Mouse (Mus musculus) heart, embryonic 15.5 days (tissue): ENCODE data around the gene Olfr576. TPM values are rescaled to one million over a fixed set of nuclear protein-coding genes. Genes with fewer than 3 reads are reported as not detected.

Experiments used
- ATAC-seq: fragments of 200-750 bp; cut with Nextera tagmentation; replicated peaks from 2 replicates; pipeline ENCODE4 v1.8.0; 2017; ENCODE audit warnings: low read depth, moderate TSS enrichment; ENCODE audit not compliant: insufficient number of reproducible peaks, insufficient read depth, low FRiP score
- H3K27ac ChIP-seq: fragments of 300-500 bp; sonication (generic); 2 replicates; pipeline ENCODE4 v1.5.1; 2015; ENCODE audit warnings: mild to moderate bottlenecking, inconsistent platforms
- H3K27me3 ChIP-seq: fragments of 300-500 bp; sonication (generic); 2 replicates; pipeline ENCODE4 v1.6.1; 2015; ENCODE audit warnings: inconsistent platforms
- H3K36me3 ChIP-seq: fragments of 300-500 bp; sonication (generic); 2 replicates; pipeline ENCODE4 v1.6.1; 2015; ENCODE audit warnings: mild to moderate bottlenecking, inconsistent platforms
- H3K4me1 ChIP-seq: fragments of 300-500 bp; sonication (generic); replicated peaks from 2 replicates; pipeline ENCODE4 v1.6.1; 2015; ENCODE audit warnings: inconsistent platforms
- H3K4me2 ChIP-seq: fragments of 300-500 bp; sonication (generic); 2 replicates; pipeline ENCODE4 v1.6.1; 2015; ENCODE audit warnings: inconsistent platforms, mild to moderate bottlenecking, moderate library complexity
- H3K4me3 ChIP-seq: fragments of 300-500 bp; sonication (generic); 2 replicates; pipeline ENCODE4 v1.5.1; 2015; ENCODE audit warnings: mild to moderate bottlenecking, inconsistent platforms
- H3K9ac ChIP-seq: fragments of 300-500 bp; sonication (generic); 2 replicates; pipeline ENCODE4 v1.6.1; 2015; ENCODE audit warnings: mild to moderate bottlenecking, inconsistent platforms
- H3K9me3 ChIP-seq: fragments of 300-500 bp; sonication (generic); replicated peaks from 2 replicates; pipeline ENCODE4 v1.6.1; 2016; ENCODE audit warnings: inconsistent platforms
- WGBS: fragments of 180-500 bp; shearing (Covaris S2); methylation state at CpG from one replicate; pipeline ENCODE4 v1.1.7; 2015; ENCODE audit warnings: mixed read lengths; 5-methylcytosine and 5-hydroxymethylcytosine counted together
- polyA plus RNA-seq: library from polyadenylated mRNA; unstranded; fragments of >200 nt; fragmentation: Nextera tagmentation; extraction: Ambion mirVana; gene quantifications from 2 replicates; pipeline ENCODE4 v1.2.1, GENCODE M21; 2015

Olfr576 gene
- not detected in 2 replicates for polyA plus RNA-seq

DNA sequence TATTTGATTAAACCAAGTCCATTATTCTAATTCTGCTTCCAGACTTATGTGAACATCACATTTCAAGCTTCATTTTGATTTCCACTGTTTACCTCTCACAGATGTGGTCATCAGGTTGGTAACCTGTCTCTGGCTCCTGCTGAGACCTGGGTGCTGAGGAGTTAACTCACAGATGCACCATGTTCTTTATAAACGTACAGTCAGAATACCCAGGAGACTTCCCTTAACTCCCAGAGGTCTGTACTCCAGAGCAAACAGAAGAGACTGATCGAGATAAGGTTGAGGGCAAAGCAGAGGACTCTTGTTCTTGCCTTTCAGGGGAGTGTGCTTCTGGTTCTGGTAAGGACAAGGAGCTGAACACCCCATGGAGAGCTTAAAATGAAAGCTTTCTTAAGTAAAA is at the start of gene Olfr576:
Olfr576 (plus strand) TSS at position 301 of the 400 bp plus-strand sequence.
- 18% methylated on average over 2 of the region's 2 CpGs for WGBS
- H3K4me3 ChIP-seq = no peak within 1 kb of the TSS
- H3K9me3 ChIP-seq = no peaks in the 10 kb centered on the region
- no peak within 1 kb of the TSS for H3K9ac ChIP-seq
- no peak for ATAC-seq
- H3K27ac ChIP-seq = no peak within 1 kb of the TSS
- no peaks in the 10 kb centered on the region for H3K27me3 ChIP-seq
- no peak within 1 kb of the TSS for H3K4me2 ChIP-seq
- no peaks in the 10 kb centered on the region for H3K36me3 ChIP-seq
- no peaks in the 10 kb centered on the region for H3K4me1 ChIP-seq

GRCm38 (mm10) chr7:102915261-102915660 is 47.2 kb upstream of the Olfr576 start:
- no peaks in the 10 kb centered on the region for H3K36me3 ChIP-seq
- H3K27me3 ChIP-seq = no peaks in the 10 kb centered on the region
- no peak overlapping the region for H3K4me3 ChIP-seq
- H3K4me1 ChIP-seq = peaks cover 3% of the 10 kb centered on the region; the same call in 1 of the 2 replicates
- no peak for ATAC-seq
- no peak overlapping the region for H3K27ac ChIP-seq
- WGBS = 11% methylated on average over 1 of the region's 1 CpGs
- H3K9me3 ChIP-seq = no peaks in the 10 kb centered on the region
- H3K4me2 ChIP-seq = no peak overlapping the region
- H3K9ac ChIP-seq = no peak overlapping the region

DNA sequence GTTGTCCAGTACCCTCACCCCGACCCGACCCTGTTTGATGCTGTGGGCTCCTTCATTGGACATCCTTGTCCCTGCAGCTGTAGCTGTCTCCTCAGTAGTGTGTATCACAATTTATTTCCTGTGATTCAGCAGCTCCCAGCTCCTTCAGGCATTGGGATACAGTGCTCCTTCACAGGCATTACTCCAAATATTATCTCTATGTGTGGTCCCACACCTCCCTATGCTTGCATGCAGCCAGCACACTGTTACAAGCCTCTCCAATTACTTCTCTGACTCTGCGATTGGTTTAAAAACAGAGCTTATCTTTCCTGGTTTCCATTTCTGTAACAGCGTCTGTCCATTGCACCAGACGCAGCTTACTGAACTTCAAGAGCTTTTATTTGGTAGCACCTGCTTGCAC is 46.1 kb upstream of the Olfr576 start:
- WGBS = 41% methylated on average over 5 of the region's 5 CpGs
- H3K9ac ChIP-seq = no peak overlapping the region
- H3K4me3 ChIP-seq = no peak overlapping the region
- peak; percentile 50; the same call in 1 of the 2 replicates for ATAC-seq
- H3K9me3 ChIP-seq = no peaks in the 10 kb centered on the region
- peaks cover 3% of the 10 kb centered on the region; the same call in 1 of the 2 replicates for H3K4me1 ChIP-seq
- H3K36me3 ChIP-seq = no peaks in the 10 kb centered on the region
- H3K4me2 ChIP-seq = no peak overlapping the region
- no peak overlapping the region for H3K27ac ChIP-seq
- no peaks in the 10 kb centered on the region for H3K27me3 ChIP-seq

DNA sequence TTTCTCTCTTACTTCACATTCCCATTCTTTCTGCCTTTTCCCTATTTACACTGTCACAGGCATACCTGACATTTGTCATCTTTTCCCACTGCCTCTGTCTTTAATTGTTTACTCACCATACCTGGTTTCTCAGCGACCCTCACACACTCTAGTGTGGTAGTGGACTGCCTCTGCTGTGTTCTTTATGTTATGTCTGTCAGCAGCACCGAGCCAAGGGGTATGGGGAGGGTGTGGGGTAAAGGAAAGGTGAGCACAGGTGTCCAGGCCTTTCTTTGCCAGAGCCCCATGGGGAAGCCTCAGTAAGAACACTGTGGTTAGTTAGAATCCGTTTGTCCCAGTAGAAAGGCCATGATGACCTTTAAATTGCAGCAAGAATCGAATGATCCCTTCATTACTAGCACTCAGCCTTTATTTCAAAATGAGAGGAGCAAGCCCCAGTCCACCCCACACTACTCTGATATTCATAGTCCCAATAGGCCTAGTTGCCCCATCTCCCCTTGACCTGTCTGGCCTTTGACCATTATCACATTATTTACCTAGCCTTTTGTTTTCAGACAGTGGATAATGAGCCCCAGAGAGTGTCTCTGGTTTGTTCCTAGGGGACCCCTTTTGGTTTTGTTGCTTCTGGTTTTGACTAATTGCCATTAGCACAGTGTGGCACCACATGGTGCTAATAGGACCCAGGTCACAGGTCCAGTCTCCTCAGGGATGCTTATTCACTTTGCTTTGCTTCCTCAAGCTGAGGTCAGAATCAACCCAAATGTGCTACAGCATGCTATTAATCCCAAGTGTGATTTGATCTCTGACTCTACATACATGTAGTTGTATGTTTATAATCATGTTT is 45.2 kb upstream of the Olfr576 start, which contains the start of gene Olfr571:
Olfr571 (minus strand) TSS at position 505 of the 844 bp plus-strand sequence.
- Histone ChIP-seq H3K4me2 (no peak within 1 kb of the TSS), H3K27me3 (no peaks in the 10 kb centered on the region), H3K27ac (no peak within 1 kb of the TSS), H3K4me1 (peaks cover 3% of the 10 kb centered on the region; the same call in 1 of the 2 replicates), H3K9me3 (no peaks in the 10 kb centered on the region), H3K9ac (no peak within 1 kb of the TSS), H3K36me3 (no peaks in the 10 kb centered on the region), H3K4me3 (no peak within 1 kb of the TSS)
- WGBS = 63% methylated on average over 4 of the region's 4 CpGs
- no peak for ATAC-seq

DNA sequence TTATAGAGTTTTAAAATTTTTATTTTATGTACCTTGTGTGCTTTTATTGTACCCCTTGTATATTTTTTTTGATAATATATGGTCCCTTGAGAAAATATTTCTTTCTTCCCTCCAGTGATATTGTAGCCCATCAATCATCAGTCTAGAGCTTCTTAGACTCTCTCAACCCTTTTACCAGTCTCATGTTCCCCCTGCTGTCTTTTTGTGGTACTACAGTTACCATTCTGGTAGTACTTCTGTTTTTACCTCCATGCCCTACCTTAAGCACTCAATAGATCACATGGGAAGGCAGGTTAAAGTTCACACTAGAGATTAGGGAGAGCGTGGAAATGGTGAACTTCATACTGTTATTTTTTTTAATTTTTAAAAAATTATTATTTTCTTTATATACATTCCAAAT is 42.8 kb upstream of the Olfr576 start:
- H3K27ac ChIP-seq = no peak overlapping the region
- no peak for ATAC-seq
- WGBS = 9% methylated on average over 1 of the region's 1 CpGs
- no peaks in the 10 kb centered on the region for H3K27me3 ChIP-seq
- H3K9me3 ChIP-seq = no peaks in the 10 kb centered on the region
- H3K4me3 ChIP-seq = no peak overlapping the region
- peaks cover 3% of the 10 kb centered on the region; the same call in 1 of the 2 replicates for H3K4me1 ChIP-seq
- no peaks in the 10 kb centered on the region for H3K36me3 ChIP-seq
- no peak overlapping the region for H3K4me2 ChIP-seq
- no peak overlapping the region for H3K9ac ChIP-seq

DNA sequence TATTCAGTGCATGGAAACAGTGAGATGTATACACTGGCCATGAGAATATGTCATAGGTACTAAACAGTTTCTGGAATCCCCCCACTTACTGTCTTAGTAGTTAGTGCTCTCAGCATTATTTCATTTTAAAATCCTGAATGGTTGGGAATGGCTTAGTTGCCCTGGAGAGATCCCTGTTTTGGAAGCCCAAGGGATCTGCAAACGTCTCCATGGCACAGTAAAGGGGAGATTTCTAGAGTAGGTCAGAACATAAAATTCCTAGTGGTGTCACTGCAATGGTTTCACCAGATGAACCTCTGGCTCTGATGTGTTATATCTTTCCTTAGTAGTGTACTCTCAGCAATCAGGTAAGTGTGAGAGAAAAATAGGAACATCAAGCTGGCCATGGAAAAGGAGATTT is 38.4 kb upstream of the Olfr576 start, which contains the start of gene Olfr572:
Olfr572 (plus strand) TSS at position 301 of the 400 bp plus-strand sequence.
- Histone ChIP-seq H3K4me3 (no peak within 1 kb of the TSS), H3K27me3 (no peaks in the 10 kb centered on the region), H3K27ac (no peak within 1 kb of the TSS), H3K9ac (no peak within 1 kb of the TSS), H3K4me2 (no peak within 1 kb of the TSS), H3K36me3 (no peaks in the 10 kb centered on the region), H3K4me1 (no peaks in the 10 kb centered on the region), H3K9me3 (no peaks in the 10 kb centered on the region)
- WGBS = 50% methylated on average over 1 of the region's 1 CpGs
- no peak for ATAC-seq

GRCm38 (mm10) chr7:102927105-102927504 is 35.4 kb upstream of the Olfr576 start:
- Histone ChIP-seq H3K4me3 (no peak overlapping the region), H3K4me1 (no peaks in the 10 kb centered on the region), H3K27me3 (no peaks in the 10 kb centered on the region), H3K27ac (no peak overlapping the region), H3K9ac (no peak overlapping the region), H3K9me3 (no peaks in the 10 kb centered on the region), H3K4me2 (no peak overlapping the region), H3K36me3 (no peaks in the 10 kb centered on the region)
- no peak for ATAC-seq
- WGBS = 70% methylated on average over 3 of the region's 3 CpGs

- H3K4me1 ChIP-seq = no peaks in the 10 kb centered on the region
- 78% methylated on average over 2 of the region's 2 CpGs for WGBS
- no peak within 1 kb of the TSS for H3K9ac ChIP-seq
- no peak within 1 kb of the TSS for H3K4me2 ChIP-seq
- no peak for ATAC-seq
- no peaks in the 10 kb centered on the region for H3K36me3 ChIP-seq
- H3K4me3 ChIP-seq = no peak within 1 kb of the TSS
- no peak within 1 kb of the TSS for H3K27ac ChIP-seq
- no peaks in the 10 kb centered on the region for H3K9me3 ChIP-seq
- no peaks in the 10 kb centered on the region for H3K27me3 ChIP-seq
Observed at GRCm38 (mm10) chr7:102942475-102942874, 20.0 kb upstream of the Olfr576 start, which contains the start of gene Olfr573-ps1. Olfr573-ps1 (minus strand) TSS chr7:102942575.

DNA sequence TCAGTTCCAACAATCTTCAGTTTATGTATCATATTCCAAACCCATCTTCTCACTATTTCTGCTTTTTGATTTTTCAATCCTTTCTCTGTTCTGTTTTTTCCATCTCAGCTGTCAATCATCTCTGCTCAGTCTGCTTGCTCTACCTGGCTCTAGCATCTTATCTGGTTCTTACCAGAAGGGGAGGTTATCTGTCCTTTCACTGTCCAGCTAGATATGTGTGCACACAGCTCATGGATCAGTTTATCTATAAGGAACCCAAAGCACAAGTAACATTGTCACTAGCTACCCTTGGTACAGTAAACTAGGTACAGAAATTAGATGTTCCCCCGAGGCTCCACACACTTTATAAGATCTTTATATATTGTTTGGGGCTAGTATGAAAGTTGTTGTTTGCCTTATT is 19.0 kb upstream of the Olfr576 start:
- no peaks in the 10 kb centered on the region for H3K9me3 ChIP-seq
- no peak overlapping the region for H3K4me2 ChIP-seq
- H3K36me3 ChIP-seq = no peaks in the 10 kb centered on the region
- H3K4me1 ChIP-seq = no peaks in the 10 kb centered on the region
- no peak for ATAC-seq
- H3K9ac ChIP-seq = no peak overlapping the region
- H3K27ac ChIP-seq = no peak overlapping the region
- 71% methylated on average over 1 of the region's 1 CpGs for WGBS
- H3K27me3 ChIP-seq = no peaks in the 10 kb centered on the region
- no peak overlapping the region for H3K4me3 ChIP-seq

GRCm38 (mm10) chr7:102948167-102948566 is 14.3 kb upstream of the Olfr576 start, which contains the start of gene Olfr574:
Olfr574 (plus strand) TSS chr7:102948467.
- Histone ChIP-seq H3K9me3 (no peaks in the 10 kb centered on the region), H3K4me3 (no peak within 1 kb of the TSS), H3K36me3 (no peaks in the 10 kb centered on the region), H3K9ac (no peak within 1 kb of the TSS), H3K27ac (no peak within 1 kb of the TSS), H3K4me2 (no peak within 1 kb of the TSS), H3K27me3 (no peaks in the 10 kb centered on the region), H3K4me1 (no peaks in the 10 kb centered on the region)
- WGBS = 76% methylated on average over 1 of the region's 1 CpGs
- no peak for ATAC-seq

GRCm38 (mm10) chr7:102950732-102951131 is 11.7 kb upstream of the Olfr576 start:
- Histone ChIP-seq H3K9me3 (no peaks in the 10 kb centered on the region), H3K4me3 (no peak overlapping the region), H3K36me3 (no peaks in the 10 kb centered on the region), H3K27me3 (no peaks in the 10 kb centered on the region), H3K4me2 (no peak overlapping the region), H3K27ac (no peak overlapping the region), H3K4me1 (no peaks in the 10 kb centered on the region), H3K9ac (no peak overlapping the region)
- WGBS = 58% methylated on average over 1 of the region's 1 CpGs
- ATAC-seq = no peak
